Mouse (Mus musculus): Measurements from ENCODE around the gene Eepd1.

DNA sequence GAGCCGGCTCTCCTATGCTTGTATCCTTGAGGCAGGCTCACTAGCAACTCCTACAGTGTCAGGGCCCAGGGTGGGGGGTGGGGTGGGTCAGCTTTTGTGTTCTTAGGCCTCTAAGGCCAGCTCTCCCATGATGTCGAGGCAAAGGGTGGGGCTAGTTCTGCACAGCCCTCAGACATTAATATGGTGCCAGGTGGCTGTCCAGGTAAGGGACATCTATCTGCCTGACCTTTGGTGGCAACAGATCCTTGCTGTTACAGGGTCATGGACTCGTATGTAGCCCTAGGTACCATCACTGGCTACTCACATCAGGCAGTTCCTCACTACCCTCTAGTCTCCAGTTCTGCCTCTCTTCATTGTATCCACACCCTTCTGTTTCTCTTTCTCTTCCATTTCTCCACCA, 87.4 kb downstream of the Eepd1 start:
- no peak for TF ChIP-seq CTCF (IDR thresholded peaks at IDR 0.05; ENCODE audit: low read depth, low read length)
- TF ChIP-seq POLR2AphosphoS5 (IDR thresholded peaks at IDR 0.05; ENCODE audit: insufficient replicate concordance, low read depth, low read length) = no peak
